23 mouse cellular contexts compared by ENCODE assay signal in the genomic region with DNA sequence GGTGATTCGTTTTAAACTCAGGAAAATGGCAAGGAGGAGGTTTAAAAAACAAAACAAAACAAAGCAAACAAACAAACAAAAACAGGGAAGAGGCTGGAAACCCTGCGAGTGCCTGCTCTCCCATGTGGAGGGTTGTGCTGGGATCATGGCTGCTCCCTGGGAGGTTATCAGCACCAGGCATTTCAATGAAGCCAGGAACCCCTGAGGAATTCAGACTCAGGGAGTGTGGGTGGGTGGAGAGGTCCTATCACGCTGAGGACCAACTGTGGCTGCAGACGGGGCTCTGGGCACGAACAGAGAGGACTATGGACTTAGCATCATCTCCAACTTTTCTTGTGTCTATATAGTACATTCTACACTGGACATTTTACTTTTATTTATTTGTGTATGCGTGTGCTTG. TPM values are rescaled to one million over a fixed set of nuclear protein-coding genes. Genes with fewer than 3 reads are reported as not detected.
DNase-seq lines count a peak whose midpoint lies in the region; ATAC-seq and TF ChIP-seq lines count a peak whose summit lies in the region.
"Had no signal": no experiment of that assay in that cellular context is flagged by ENCODE, and none has a peak within 500 bp of the region (broad histone marks: within the 10 kb centered on the region; RNA-seq: fewer than 3 reads in every experiment).

No protein-coding gene starts in this region.

- H3K36me3 ChIP-seq in lung, postnatal 0 days (ENCODE audit: insufficient read depth, low read length): no peaks in the 10 kb centered on the region
- H3K36me3 ChIP-seq in thymus, adult 2 months (ENCODE audit: control insufficient read depth, insufficient read depth, low read length): no peaks in the 10 kb centered on the region
- H3K36me3 ChIP-seq: embryonic facial prominence, embryonic 12.5 days; forebrain, embryonic 15.5 days; heart, embryonic 12.5 days; hindbrain, embryonic 15.5 days had no signal

- no peak overlapping the region for H3K4me3 ChIP-seq in lung, postnatal 0 days (ENCODE audit: low read depth, low read length)
- H3K4me3 ChIP-seq in thymus, adult 2 months (ENCODE audit: control insufficient read depth, insufficient read depth, low read length): no peak overlapping the region
- H3K4me3 ChIP-seq: embryonic facial prominence, embryonic 12.5 days; forebrain, embryonic 15.5 days; heart, adult 2 months; heart, embryonic 12.5 days; hindbrain, embryonic 15.5 days had no signal

- 48% methylated on average over 6 of the region's 6 CpGs for WGBS in lung, postnatal 0 days
- 92% methylated on average over 6 of the region's 6 CpGs for WGBS in thymus, adult 2 months

- no peak for TF ChIP-seq CTCF in lung, postnatal 0 days (IDR thresholded peaks at IDR 0.05)
- TF ChIP-seq CTCF in thymus, adult 2 months (IDR thresholded peaks at IDR 0.05; ENCODE audit: borderline replicate concordance, control insufficient read depth, extremely low read depth, insufficient read depth, low read length, poor library complexity): no peak

- H3K27ac ChIP-seq in lung, postnatal 0 days (ENCODE audit: low read length): no peak overlapping the region
- H3K27ac ChIP-seq in thymus, adult 2 months (ENCODE audit: control insufficient read depth, insufficient read depth, low read length): no peak overlapping the region
- H3K27ac ChIP-seq: embryonic facial prominence, embryonic 12.5 days; forebrain, embryonic 15.5 days; heart, adult 2 months; hindbrain, embryonic 15.5 days had no signal

- peak overlapping the region; percentile 19; the same call in 1 of the 2 replicates for H3K4me2 ChIP-seq in lung, postnatal 0 days (replicated peaks; ENCODE audit: low read depth, low read length)
- H3K4me2 ChIP-seq: embryonic facial prominence, embryonic 12.5 days; forebrain, embryonic 15.5 days; heart, embryonic 12.5 days; hindbrain, embryonic 15.5 days had no signal

- ATAC-seq in lung, postnatal 0 days: no peak
- ATAC-seq: activated CD4-positive, CD25-positive, alpha-beta regulatory T cell, adult 4 months; forebrain, embryonic 15.5 days; Patski had no signal

- TF ChIP-seq POLR2A in thymus, adult 2 months (IDR thresholded peaks at IDR 0.05; ENCODE audit: control insufficient read depth, extremely low read depth, insufficient read depth, low read length, poor library complexity): no peak

- DNase-seq in heart, adult 11 months: peak; percentile 70
- DNase-seq in heart, adult 18-20 months: no peak
- DNase-seq in lung, postnatal 0 days (ENCODE audit: low spot score): no peak
- no peak for DNase-seq in lung, postnatal 10 days
- peak; percentile 2 for DNase-seq in thymus, postnatal 4 days
- no peak for DNase-seq in thymus, adult 2 months
- DNase-seq: cerebellum, adult 11-12 months; cerebellum, adult 9-10 months; cerebellum, postnatal 25 days; heart, postnatal 36 days had no signal

- no peaks in the 10 kb centered on the region for H3K9me3 ChIP-seq in lung, postnatal 0 days (ENCODE audit: low read length)
- H3K9me3 ChIP-seq: embryonic facial prominence, embryonic 12.5 days; forebrain, embryonic 15.5 days; heart, embryonic 12.5 days; hindbrain, embryonic 15.5 days had no signal

- no peak overlapping the region for H3K9ac ChIP-seq in lung, postnatal 0 days (replicated peaks; ENCODE audit: low read depth)
- H3K9ac ChIP-seq: embryonic facial prominence, embryonic 12.5 days; forebrain, embryonic 15.5 days; heart, embryonic 12.5 days; hindbrain, embryonic 15.5 days had no signal

- peaks cover 4% of the 10 kb centered on the region; the same call in 1 of the 2 replicates for H3K4me1 ChIP-seq in lung, postnatal 0 days (ENCODE audit: insufficient read depth, low read depth, low read length)
- H3K4me1 ChIP-seq in thymus, adult 2 months (replicated peaks; ENCODE audit: control insufficient read depth, insufficient read depth, low read length): 0 out of 2 replicates have a peak, but pooled peaks cover 3% of the 10 kb centered on the region
- H3K4me1 ChIP-seq: embryonic facial prominence, embryonic 12.5 days; forebrain, embryonic 15.5 days; hindbrain, embryonic 15.5 days had no signal

- TF ChIP-seq EP300 in lung, postnatal 0 days (IDR thresholded peaks at IDR 0.05): no peak

- H3K27me3 ChIP-seq in lung, postnatal 0 days (replicated peaks; ENCODE audit: insufficient read depth, low read length): no peaks in the 10 kb centered on the region
- no peaks in the 10 kb centered on the region for H3K27me3 ChIP-seq in thymus, adult 2 months (ENCODE audit: control insufficient read depth, insufficient read depth, low read length)
- H3K27me3 ChIP-seq: CH12.LX; embryonic facial prominence, embryonic 12.5 days; forebrain, embryonic 15.5 days; heart, embryonic 12.5 days; hindbrain, embryonic 15.5 days had no signal

RNA-seq across cellular contexts. Expression of gene Ackr2, which starts 1.2 kb away (rescaled TPM):
- 1 to 10 TPM; 1.2 to 1.4 TPM for total RNA-seq in heart, adult 18-20 months (2021)
- 14.8 and 16.2 TPM in 2 replicates for polyA plus RNA-seq in lung, postnatal 0 days (2015; fragmentation: Nextera tagmentation; extraction: Ambion mirVana)
- 0.99 and 1.0 TPM in 2 replicates for polyA plus RNA-seq in thymus, adult 2 months (2012; rRNA removed)
- polyA plus RNA-seq: activated CD4-positive, CD25-positive, alpha-beta regulatory T cell, adult 4 months; Patski had no signal

RNA-seq across cellular contexts. Expression of gene Cyp8b1, which starts 16.8 kb away (rescaled TPM):
- not detected for total RNA-seq in heart, adult 18-20 months (2021)
- 0.10 and 0.18 TPM in 2 replicates for polyA plus RNA-seq in lung, postnatal 0 days (2015; fragmentation: Nextera tagmentation; extraction: Ambion mirVana)
- polyA plus RNA-seq in thymus, adult 2 months (2012; rRNA removed): 0.74 and 1.6 TPM in 2 replicates
- total RNA-seq: CH12.LX; gastrocnemius, adult 8-10 months; gastrocnemius, postnatal 36 days; heart, adult 2 months; heart, postnatal 36 days had no signal
- polyA plus RNA-seq: activated CD4-positive, CD25-positive, alpha-beta regulatory T cell, adult 4 months; cortical plate, adult 2 months; embryonic facial prominence, embryonic 12.5 days; forebrain, embryonic 11.5 days; forebrain, embryonic 15.5 days; heart, embryonic 12.5 days; hindbrain, embryonic 11.5 days; hindbrain, embryonic 15.5 days; Patski had no signal

RNA-seq across cellular contexts. Expression of gene Higd1a, which starts 41.1 kb away (rescaled TPM):
- total RNA-seq in heart, adult 18-20 months (2021): 100 to 1,000 TPM; 202 to 214 TPM
- 164 and 206 TPM in 2 replicates for polyA plus RNA-seq in lung, postnatal 0 days (2015; fragmentation: Nextera tagmentation; extraction: Ambion mirVana)
- 9.1 and 17.6 TPM in 2 replicates for polyA plus RNA-seq in thymus, adult 2 months (2012; rRNA removed)

RNA-seq across cellular contexts. Expression of gene Fam198a, which starts 51.5 kb away (rescaled TPM):
- under 1 TPM; 0.26 to 0.47 TPM for total RNA-seq in heart, adult 18-20 months (2021)
- 1.6 and 3.0 TPM in 2 replicates for polyA plus RNA-seq in lung, postnatal 0 days (2015; fragmentation: Nextera tagmentation; extraction: Ambion mirVana)
- 0.64 and 0.69 TPM in 2 replicates for polyA plus RNA-seq in thymus, adult 2 months (2012; rRNA removed)
- polyA plus RNA-seq: activated CD4-positive, CD25-positive, alpha-beta regulatory T cell, adult 4 months had no signal

Comparison
In these comparisons a context has a peak if more than half of its experiments do, and no peak if none do; other contexts are left out.
1. DNase-seq: peak in heart, adult 11 months (single experiment) and thymus, postnatal 4 days (single experiment); none in heart, adult 18-20 months (0 of 2), lung, postnatal 0 days (single experiment), lung, postnatal 10 days (single experiment) and thymus, adult 2 months (single experiment).